Mouse (Mus musculus) embryo, embryonic 9.5 days (tissue): ENCODE results near the gene Ssh1.

Experiments used
- DNase-seq: peaks from one replicate; pipeline ENCODE4 v3.0.0-alpha.2; 2017; ENCODE audit errors: extremely low spot score

The Ssh1 gene

GRCm38 (mm10) chr5:113890874-113891273, 102.8 kb downstream of the Ssh1 start:
- no peak for DNase-seq

- DNase-seq: no peak
Measured at GRCm38 (mm10) chr5:113889912-113890311, 103.8 kb downstream of the Ssh1 start.

GRCm38 (mm10) chr5:113889181-113889906, 104.3 kb downstream of the Ssh1 start:
- no peak for DNase-seq

- DNase-seq: no peak
Measured at GRCm38 (mm10) chr5:113888186-113888795, 105.4 kb downstream of the Ssh1 start.

GRCm38 (mm10) chr5:113887132-113887531, 106.6 kb downstream of the Ssh1 start:
- DNase-seq: no peak
